16 mouse cellular contexts compared by ENCODE assay signal in the genomic region with DNA sequence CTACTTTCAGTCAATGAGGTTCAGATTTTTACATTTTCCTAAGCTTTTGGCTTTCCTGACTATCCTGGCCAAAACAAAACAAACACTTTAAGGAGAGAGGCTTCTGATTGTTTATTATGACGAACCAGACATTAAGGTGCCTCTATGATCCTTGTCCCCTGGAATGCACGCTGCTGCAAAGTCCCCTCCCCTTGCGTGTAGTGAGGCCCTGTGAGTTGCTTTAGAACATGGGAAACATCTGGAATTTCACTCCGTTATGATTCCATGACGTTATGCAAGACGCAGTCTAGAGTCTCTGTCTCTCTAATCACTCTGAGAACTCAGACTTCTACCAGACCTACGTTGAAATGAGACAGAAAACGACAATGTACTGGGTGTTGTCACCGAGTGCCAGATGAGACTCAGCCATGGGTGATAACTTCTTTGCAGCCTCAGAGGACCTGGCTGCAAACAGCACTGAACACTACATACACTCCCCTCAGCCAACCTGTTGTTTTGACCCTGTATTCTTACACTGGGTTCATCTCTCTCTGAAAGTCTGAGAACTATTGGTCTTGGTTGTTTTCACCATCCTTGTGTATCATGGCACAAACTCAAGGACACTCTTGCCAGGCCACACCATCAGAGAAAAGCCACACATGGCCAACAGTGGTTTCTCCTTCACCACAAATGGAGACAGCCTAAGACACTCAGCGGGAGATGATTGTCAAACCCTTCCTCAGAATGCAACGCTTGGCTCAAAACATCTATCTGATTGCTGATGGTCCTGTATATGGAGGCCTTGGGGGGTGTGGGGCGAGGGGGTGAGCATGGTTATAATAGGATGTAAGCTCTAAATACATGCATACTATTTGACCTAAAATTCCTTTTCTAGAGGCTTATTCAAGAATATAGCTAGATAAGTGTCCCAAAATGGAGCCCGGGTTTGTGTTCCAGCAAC.
DNase-seq lines count a peak whose midpoint lies in the region; ATAC-seq and TF ChIP-seq lines count a peak whose summit lies in the region.
"Had no signal": no experiment of that assay in that cellular context is flagged by ENCODE, and none has a peak within 500 bp of the region (broad histone marks: within the 10 kb centered on the region; RNA-seq: fewer than 3 reads in every experiment).

No protein-coding gene starts in this region.

- 70% methylated on average over 13 of the region's 13 CpGs for WGBS in heart, postnatal 0 days
- 54% methylated on average over 13 of the region's 13 CpGs for WGBS in embryonic facial prominence, embryonic 13.5 days
- 55% methylated on average over 13 of the region's 13 CpGs for WGBS in liver, embryonic 15.5 days (ENCODE audit: insufficient replicate concordance)

- H3K9ac ChIP-seq in heart, postnatal 0 days (replicated peaks; ENCODE audit: low read depth, low read length) = no peak overlapping the region
- no peak overlapping the region for H3K9ac ChIP-seq in embryonic facial prominence, embryonic 13.5 days
- H3K9ac ChIP-seq in liver, embryonic 15.5 days = no peak overlapping the region
- H3K9ac ChIP-seq: heart, embryonic 15.5 days; intestine, embryonic 15.5 days; neural tube, embryonic 12.5 days had no signal

- H3K9me3 ChIP-seq in heart, postnatal 0 days (replicated peaks; ENCODE audit: control insufficient read depth, low read length) = no peaks in the 10 kb centered on the region
- 0 out of 2 replicates have a peak, but pooled peaks cover 3% of the 10 kb centered on the region for H3K9me3 ChIP-seq in embryonic facial prominence, embryonic 13.5 days
- H3K9me3 ChIP-seq in liver, embryonic 15.5 days (replicated peaks) = no peaks in the 10 kb centered on the region
- H3K9me3 ChIP-seq: heart, embryonic 15.5 days; intestine, embryonic 15.5 days; neural tube, embryonic 12.5 days had no signal

- H3K36me3 ChIP-seq in heart, postnatal 0 days (replicated peaks; ENCODE audit: control insufficient read depth, insufficient read depth, low read length) = no peaks in the 10 kb centered on the region
- no peaks in the 10 kb centered on the region for H3K36me3 ChIP-seq in embryonic facial prominence, embryonic 13.5 days
- no peaks in the 10 kb centered on the region for H3K36me3 ChIP-seq in liver, embryonic 15.5 days (replicated peaks)
- H3K36me3 ChIP-seq: heart, embryonic 15.5 days; intestine, embryonic 15.5 days; neural tube, embryonic 12.5 days had no signal

- TF ChIP-seq EP300 in heart, postnatal 0 days (IDR thresholded peaks at IDR 0.05; ENCODE audit: low read depth) = no peak

- H3K27ac ChIP-seq in heart, postnatal 0 days (ENCODE audit: low read depth) = 0 out of 2 replicates have a peak overlapping the region, but pooled peaks have one; percentile 6
- H3K27ac ChIP-seq in embryonic facial prominence, embryonic 13.5 days = peak overlapping the region; percentile 70
- H3K27ac ChIP-seq in liver, embryonic 15.5 days (replicated peaks) = peak overlapping the region; percentile 91
- H3K27ac ChIP-seq: heart, embryonic 15.5 days; intestine, embryonic 15.5 days; neural tube, embryonic 12.5 days had no signal

- DNase-seq in heart, postnatal 0 days (ENCODE audit: low spot score) = no peak
- no peak for DNase-seq in heart, postnatal 4 days
- DNase-seq in adrenal gland, postnatal 14 days = no peak
- DNase-seq: adrenal gland, postnatal 10 days; cerebellum, adult 11-12 months; embryo, embryonic 11 days; kidney, postnatal 10 days; left cerebral cortex, postnatal 4 days; thymus, postnatal 36 days had no signal

- no peak for ATAC-seq in heart, postnatal 0 days (ENCODE audit: insufficient read depth, low read depth)
- no peak for ATAC-seq in embryonic facial prominence, embryonic 13.5 days (ENCODE audit: insufficient number of reproducible peaks, insufficient read depth, low FRiP score, low TSS enrichment, low read depth)
- ATAC-seq in erythroid progenitor cell, adult 5-6 weeks (replicated peaks; ENCODE audit: low FRiP score, poor library complexity, severe bottlenecking) = peak; percentile 51
- peak; percentile 30; the same call in 1 of the 2 replicates for ATAC-seq in liver, embryonic 15.5 days (ENCODE audit: insufficient read depth)
- ATAC-seq in inflammation-experienced regulatory T-cells, adult 6 months = no peak
- ATAC-seq: intestine, embryonic 15.5 days had no signal

- H3K4me1 ChIP-seq in heart, postnatal 0 days (ENCODE audit: control insufficient read depth, insufficient read depth) = no peaks in the 10 kb centered on the region
- H3K4me1 ChIP-seq in embryonic facial prominence, embryonic 13.5 days = peaks cover 9% of the 10 kb centered on the region
- peaks cover 31% of the 10 kb centered on the region for H3K4me1 ChIP-seq in liver, embryonic 15.5 days (replicated peaks)
- H3K4me1 ChIP-seq: heart, embryonic 15.5 days; intestine, embryonic 15.5 days; neural tube, embryonic 12.5 days had no signal

- no peak overlapping the region for H3K4me2 ChIP-seq in heart, postnatal 0 days (ENCODE audit: low read depth, low read length)
- no peak overlapping the region for H3K4me2 ChIP-seq in embryonic facial prominence, embryonic 13.5 days
- no peak overlapping the region for H3K4me2 ChIP-seq in liver, embryonic 15.5 days
- H3K4me2 ChIP-seq: heart, embryonic 15.5 days; intestine, embryonic 15.5 days; neural tube, embryonic 12.5 days had no signal

- no peaks in the 10 kb centered on the region for H3K27me3 ChIP-seq in heart, postnatal 0 days (ENCODE audit: control insufficient read depth, insufficient read depth, low read length)
- H3K27me3 ChIP-seq in embryonic facial prominence, embryonic 13.5 days = no peaks in the 10 kb centered on the region
- H3K27me3 ChIP-seq in liver, embryonic 15.5 days = no peaks in the 10 kb centered on the region
- H3K27me3 ChIP-seq: heart, embryonic 15.5 days; intestine, embryonic 15.5 days; neural tube, embryonic 12.5 days had no signal

- no peak overlapping the region for H3K4me3 ChIP-seq in heart, postnatal 0 days (ENCODE audit: low read depth, low read length)
- no peak overlapping the region for H3K4me3 ChIP-seq in embryonic facial prominence, embryonic 13.5 days
- no peak overlapping the region for H3K4me3 ChIP-seq in liver, embryonic 15.5 days (replicated peaks)
- H3K4me3 ChIP-seq: heart, embryonic 15.5 days; intestine, embryonic 15.5 days; neural tube, embryonic 12.5 days had no signal

- no peak for TF ChIP-seq CTCF in heart, postnatal 0 days (IDR thresholded peaks at IDR 0.05; ENCODE audit: low read depth)

Comparison
In these comparisons a context has a peak if more than half of its experiments do, and no peak if none do; other contexts are left out.
1. ATAC-seq: peak in erythroid progenitor cell, adult 5-6 weeks (single experiment) and liver, embryonic 15.5 days (single experiment); none in heart, postnatal 0 days (single experiment), embryonic facial prominence, embryonic 13.5 days (single experiment) and inflammation-experienced regulatory T-cells, adult 6 months (single experiment).
2. H3K27ac ChIP-seq: peak in every context shown above with its lines; median percentile 91 in liver, embryonic 15.5 days; 70 in embryonic facial prominence, embryonic 13.5 days; 6 in heart, postnatal 0 days.